In the genomic region with DNA sequence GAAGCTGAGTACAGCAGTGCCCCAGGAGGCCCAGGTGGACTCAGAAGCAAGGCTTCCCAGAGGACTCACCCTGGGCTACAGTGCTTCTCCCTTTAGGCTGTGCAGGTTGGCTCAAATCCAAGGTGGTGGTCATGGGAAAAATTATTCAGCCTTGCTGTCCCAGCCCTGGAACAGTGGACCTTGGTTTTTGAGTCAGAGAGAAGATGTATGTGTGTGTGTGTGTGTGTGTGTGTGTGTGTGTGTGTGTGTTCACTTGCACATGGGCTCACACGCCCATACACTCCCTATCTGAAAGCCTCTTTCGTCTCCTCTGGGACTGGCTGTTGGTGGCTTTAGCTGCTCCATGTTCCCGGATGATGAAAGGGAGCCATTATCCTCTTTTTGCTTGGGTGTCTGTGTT, we compare ENCODE assay signal across 9 mouse cellular contexts. TPM values are rescaled to one million over a fixed set of nuclear protein-coding genes. Genes with fewer than 3 reads are reported as not detected.
DNase-seq lines count a peak whose midpoint lies in the region; ATAC-seq and TF ChIP-seq lines count a peak whose summit lies in the region.
"Had no signal": no experiment of that assay in that cellular context is flagged by ENCODE, and none has a peak within 500 bp of the region (broad histone marks: within the 10 kb centered on the region; RNA-seq: fewer than 3 reads in every experiment).

No protein-coding gene starts in this region.

- H3K4me1 ChIP-seq in forebrain, embryonic 14.5 days (ENCODE audit: control insufficient read depth, insufficient read depth, low read length): peaks cover 8% of the 10 kb centered on the region; the same call in 1 of the 2 replicates
- H3K4me1 ChIP-seq in forebrain, postnatal 0 days (ENCODE audit: insufficient read depth): no peaks in the 10 kb centered on the region; the same call in 1 of the 2 replicates
- H3K4me1 ChIP-seq in neural tube, embryonic 12.5 days: peaks cover 30% of the 10 kb centered on the region
- 0 out of 2 replicates have a peak, but pooled peaks cover 3% of the 10 kb centered on the region for H3K4me1 ChIP-seq in hindbrain, postnatal 0 days (ENCODE audit: insufficient read depth, low read length)

- H3K4me2 ChIP-seq in forebrain, embryonic 14.5 days (ENCODE audit: low read length): no peak overlapping the region; the same call in 1 of the 2 replicates
- no peak overlapping the region for H3K4me2 ChIP-seq in forebrain, postnatal 0 days (ENCODE audit: low read depth)
- H3K4me2 ChIP-seq in neural tube, embryonic 12.5 days (replicated peaks): 0 out of 2 replicates have a peak overlapping the region, but pooled peaks have one; percentile 22
- no peak overlapping the region for H3K4me2 ChIP-seq in hindbrain, postnatal 0 days (ENCODE audit: low read depth, low read length)

- H3K9ac ChIP-seq in forebrain, embryonic 14.5 days (ENCODE audit: low read length): no peak overlapping the region
- H3K9ac ChIP-seq in forebrain, postnatal 0 days: no peak overlapping the region
- no peak overlapping the region for H3K9ac ChIP-seq in neural tube, embryonic 12.5 days
- no peak overlapping the region for H3K9ac ChIP-seq in hindbrain, postnatal 0 days (replicated peaks; ENCODE audit: low read length)

- 8% methylated on average over 3 of the region's 3 CpGs for WGBS in forebrain, embryonic 14.5 days
- 30% methylated on average over 3 of the region's 3 CpGs for WGBS in forebrain, postnatal 0 days
- 29% methylated on average over 3 of the region's 3 CpGs for WGBS in neural tube, embryonic 12.5 days
- WGBS in hindbrain, postnatal 0 days: 30% methylated on average over 3 of the region's 3 CpGs

- peak; percentile 37 for DNase-seq in forebrain, embryonic 14.5 days (ENCODE audit: low spot score)
- DNase-seq in forebrain, postnatal 0 days: no peak
- DNase-seq in neural tube, embryonic 10.5 days (ENCODE audit: extremely low spot score, low spot score): no peak
- peak; percentile 31 for DNase-seq in hindbrain, postnatal 0 days (ENCODE audit: low spot score)
- DNase-seq in embryo, embryonic 10.5 days (ENCODE audit: low spot score): no peak
- no peak for DNase-seq in thymus, postnatal 4 days
- no peak for DNase-seq in left cerebral cortex, adult 2 months (ENCODE audit: extremely low spot score in 1 of 2, low spot score in 2 of 2)

- H3K9me3 ChIP-seq in forebrain, embryonic 14.5 days (replicated peaks; ENCODE audit: control insufficient read depth, low read length): no peaks in the 10 kb centered on the region
- H3K9me3 ChIP-seq in forebrain, postnatal 0 days (ENCODE audit: low read length): no peaks in the 10 kb centered on the region
- H3K9me3 ChIP-seq in neural tube, embryonic 12.5 days: no peaks in the 10 kb centered on the region
- no peaks in the 10 kb centered on the region for H3K9me3 ChIP-seq in hindbrain, postnatal 0 days (ENCODE audit: low read length)

- no peaks in the 10 kb centered on the region for H3K36me3 ChIP-seq in forebrain, embryonic 14.5 days (ENCODE audit: control insufficient read depth, insufficient read depth, low read length)
- H3K36me3 ChIP-seq in forebrain, postnatal 0 days (ENCODE audit: insufficient read depth): no peaks in the 10 kb centered on the region
- H3K36me3 ChIP-seq in neural tube, embryonic 12.5 days: no peaks in the 10 kb centered on the region
- H3K36me3 ChIP-seq in hindbrain, postnatal 0 days (ENCODE audit: insufficient read depth, low read length): no peaks in the 10 kb centered on the region

- no peak for TF ChIP-seq CTCF in forebrain, postnatal 0 days (IDR thresholded peaks at IDR 0.05; ENCODE audit: low read depth)
- TF ChIP-seq CTCF in hindbrain, postnatal 0 days (IDR thresholded peaks at IDR 0.05; ENCODE audit: low read depth): no peak
- TF ChIP-seq CTCF in left cerebral cortex, adult 2 months (IDR thresholded peaks at IDR 0.05): no peak

- ATAC-seq in forebrain, embryonic 14.5 days: peak; percentile 23; the same call in 1 of the 2 replicates
- ATAC-seq in forebrain, postnatal 0 days: no peak
- peak; percentile 58; the same call in 1 of the 2 replicates for ATAC-seq in neural tube, embryonic 12.5 days (ENCODE audit: low FRiP score, low read depth)
- peak; percentile 43; the same call in 1 of the 2 replicates for ATAC-seq in hindbrain, postnatal 0 days

- H3K27ac ChIP-seq in forebrain, embryonic 14.5 days (ENCODE audit: low read depth, low read length): no peak overlapping the region
- no peak overlapping the region for H3K27ac ChIP-seq in forebrain, postnatal 0 days (ENCODE audit: low read depth, low read length)
- H3K27ac ChIP-seq in neural tube, embryonic 12.5 days: no peak overlapping the region
- no peak overlapping the region for H3K27ac ChIP-seq in hindbrain, postnatal 0 days
- no peak overlapping the region for H3K27ac ChIP-seq in left cerebral cortex, adult 2 months

- peaks cover 43% of the 10 kb centered on the region for H3K27me3 ChIP-seq in forebrain, embryonic 14.5 days (replicated peaks; ENCODE audit: control insufficient read depth, insufficient read depth, low read length)
- peaks cover 40% of the 10 kb centered on the region for H3K27me3 ChIP-seq in forebrain, postnatal 0 days (ENCODE audit: insufficient read depth, low read length)
- no peaks in the 10 kb centered on the region for H3K27me3 ChIP-seq in neural tube, embryonic 12.5 days (replicated peaks)
- no peaks in the 10 kb centered on the region; the same call in 1 of the 2 replicates for H3K27me3 ChIP-seq in hindbrain, postnatal 0 days (ENCODE audit: insufficient read depth, low read length)

- intact Hi-C loops in left cerebral cortex, adult 2 months (cut with DNase I): no loop called here

- H3K4me3 ChIP-seq in forebrain, embryonic 14.5 days (ENCODE audit: low read depth, low read length): no peak overlapping the region
- no peak overlapping the region for H3K4me3 ChIP-seq in forebrain, postnatal 0 days (ENCODE audit: low read depth, low read length)
- H3K4me3 ChIP-seq in neural tube, embryonic 12.5 days: no peak overlapping the region
- H3K4me3 ChIP-seq in hindbrain, postnatal 0 days (ENCODE audit: low read length): no peak overlapping the region
- H3K4me3 ChIP-seq in left cerebral cortex, adult 2 months: no peak overlapping the region
- H3K4me3 ChIP-seq: myocyte had no signal

RNA-seq across cellular contexts. Expression of gene Lrmda, which starts 16.4 kb away (rescaled TPM):
- 0.31 TPM in 1 of 2 replicates, not detected in the other for polyA plus RNA-seq in forebrain, embryonic 14.5 days (2014; fragmentation: Nextera tagmentation; extraction: Ambion mirVana)
- total RNA-seq in forebrain, postnatal 0 days (2014; rRNA removed): 0.15 TPM in 1 of 2 replicates, not detected in the other
- polyA plus RNA-seq in forebrain, postnatal 0 days (2015; fragmentation: Nextera tagmentation; extraction: Ambion mirVana): 0.18 and 0.28 TPM in 2 replicates
- polyA plus RNA-seq in neural tube, embryonic 12.5 days (2016; fragmentation: Nextera tagmentation; extraction: Ambion mirVana): 0.33 and 0.40 TPM in 2 replicates
- 0.21 TPM in 1 of 2 replicates, not detected in the other for total RNA-seq in hindbrain, postnatal 0 days (2014; rRNA removed)
- polyA plus RNA-seq in hindbrain, postnatal 0 days (2015; fragmentation: Nextera tagmentation; extraction: Ambion mirVana): 0.52 and 0.53 TPM in 2 replicates
- total RNA-seq in left cerebral cortex, adult 2 months (2021): under 1 TPM; 0.87 to 0.97 TPM

RNA-seq across cellular contexts. Expression of gene Zfp503, which starts 46.5 kb away (rescaled TPM):
- polyA plus RNA-seq in forebrain, embryonic 14.5 days (2014; fragmentation: Nextera tagmentation; extraction: Ambion mirVana): 4.4 and 4.6 TPM in 2 replicates
- total RNA-seq in forebrain, postnatal 0 days (2014; rRNA removed): 7.7 and 8.7 TPM in 2 replicates
- 3.9 and 5.0 TPM in 2 replicates for polyA plus RNA-seq in forebrain, postnatal 0 days (2015; fragmentation: Nextera tagmentation; extraction: Ambion mirVana)
- 44.1 and 44.4 TPM in 2 replicates for polyA plus RNA-seq in neural tube, embryonic 12.5 days (2016; fragmentation: Nextera tagmentation; extraction: Ambion mirVana)
- 25.5 and 25.6 TPM in 2 replicates for total RNA-seq in hindbrain, postnatal 0 days (2014; rRNA removed)
- 8.4 and 10.4 TPM in 2 replicates for polyA plus RNA-seq in hindbrain, postnatal 0 days (2015; fragmentation: Nextera tagmentation; extraction: Ambion mirVana)
- total RNA-seq in left cerebral cortex, adult 2 months (2021): 1 to 10 TPM; 2.2 to 3.3 TPM

Comparison
In these comparisons a context has a peak if more than half of its experiments do, and no peak if none do; other contexts are left out.
1. DNase-seq: peak in forebrain, embryonic 14.5 days (single experiment) and hindbrain, postnatal 0 days (single experiment); none in forebrain, postnatal 0 days (single experiment), neural tube, embryonic 10.5 days (single experiment), embryo, embryonic 10.5 days (single experiment), thymus, postnatal 4 days (single experiment) and left cerebral cortex, adult 2 months (0 of 2).